Mouse (Mus musculus): ENCODE results near the gene Kifc5b. TPM values are rescaled to one million over a fixed set of nuclear protein-coding genes. Genes with fewer than 3 reads are reported as not detected.

Kifc5b gene
- polyA plus RNA-seq, 1 experiment = 3.7 TPM

- WGBS = 89% methylated on average over 1 of the region's 1 CpGs
Observed at GRCm38 (mm10) chr17:26882706-26883105, 34.2 kb upstream of the Kifc5b start.

GRCm38 (mm10) chr17:26883585-26883984 is 33.3 kb upstream of the Kifc5b start:
- no peak overlapping the region for H3K27ac ChIP-seq (ENCODE audit: insufficient read depth, low read depth, low read length)
- H3K27me3 ChIP-seq (ENCODE audit: control insufficient read depth, insufficient read depth, low read length) = no peaks in the 10 kb centered on the region
- TF ChIP-seq POLR2A (IDR thresholded peaks at IDR 0.05; ENCODE audit: low read depth, low read length) = no peak
- TF ChIP-seq CTCF (IDR thresholded peaks at IDR 0.05; ENCODE audit: extremely low read depth, insufficient read length, insufficient replicate concordance, low read depth, low read length) = no peak
- H3K4me3 ChIP-seq (ENCODE audit: low read depth, low read length) = no peak overlapping the region
- H3K36me3 ChIP-seq (ENCODE audit: control insufficient read depth, insufficient read depth, low read length) = no peaks in the 10 kb centered on the region
- H3K4me1 ChIP-seq (ENCODE audit: control insufficient read depth, insufficient read depth, insufficient read length, low read length) = peaks cover 8% of the 10 kb centered on the region; the same call in 1 of the 2 replicates
- WGBS = 94% methylated on average over 6 of the region's 6 CpGs

More at GRCm38 (mm10) chr17:26882706-26883105, 34.2 kb upstream of the Kifc5b start:
- no peak for TF ChIP-seq CTCF (IDR thresholded peaks at IDR 0.05; ENCODE audit: extremely low read depth, insufficient read length, insufficient replicate concordance, low read depth, low read length)
- TF ChIP-seq POLR2A (IDR thresholded peaks at IDR 0.05; ENCODE audit: low read depth, low read length) = no peak
- Histone ChIP-seq H3K27me3 (ENCODE audit: control insufficient read depth, insufficient read depth, low read length) (no peaks in the 10 kb centered on the region), H3K4me1 (ENCODE audit: control insufficient read depth, insufficient read depth, insufficient read length, low read length) (peaks cover 8% of the 10 kb centered on the region; the same call in 1 of the 2 replicates), H3K4me3 (ENCODE audit: low read depth, low read length) (no peak overlapping the region), H3K27ac (ENCODE audit: insufficient read depth, low read depth, low read length) (no peak overlapping the region), H3K36me3 (ENCODE audit: control insufficient read depth, insufficient read depth, low read length) (no peaks in the 10 kb centered on the region)

GRCm38 (mm10) chr17:26884995-26885926 is 31.6 kb upstream of the Kifc5b start:
- H3K4me1 ChIP-seq (ENCODE audit: control insufficient read depth, insufficient read depth, insufficient read length, low read length) = peaks cover 8% of the 10 kb centered on the region; the same call in 1 of the 2 replicates
- peak overlapping the region; percentile 49 for H3K4me3 ChIP-seq (ENCODE audit: low read depth, low read length)
- H3K36me3 ChIP-seq (ENCODE audit: control insufficient read depth, insufficient read depth, low read length) = no peaks in the 10 kb centered on the region
- H3K27ac ChIP-seq (ENCODE audit: insufficient read depth, low read depth, low read length) = no peak overlapping the region
- WGBS = 3% methylated on average over 25 of the region's 25 CpGs
- TF ChIP-seq CTCF (IDR thresholded peaks at IDR 0.05; ENCODE audit: extremely low read depth, insufficient read length, insufficient replicate concordance, low read depth, low read length) (peak; percentile 47; the same call in 1 of the 2 replicates), POLR2A (IDR thresholded peaks at IDR 0.05; ENCODE audit: low read depth, low read length) (no peak; the same call in 1 of the 2 replicates)
- H3K27me3 ChIP-seq (ENCODE audit: control insufficient read depth, insufficient read depth, low read length) = no peaks in the 10 kb centered on the region

- Histone ChIP-seq H3K4me3 (ENCODE audit: low read depth, low read length) (peak overlapping the region; percentile 62), H3K36me3 (ENCODE audit: control insufficient read depth, insufficient read depth, low read length) (no peaks in the 10 kb centered on the region), H3K27me3 (ENCODE audit: control insufficient read depth, insufficient read depth, low read length) (no peaks in the 10 kb centered on the region), H3K27ac (ENCODE audit: insufficient read depth, low read depth, low read length) (no peak overlapping the region), H3K4me1 (ENCODE audit: control insufficient read depth, insufficient read depth, insufficient read length, low read length) (peaks cover 8% of the 10 kb centered on the region; the same call in 1 of the 2 replicates)
- TF ChIP-seq POLR2A (IDR thresholded peaks at IDR 0.05; ENCODE audit: low read depth, low read length) (no peak), CTCF (IDR thresholded peaks at IDR 0.05; ENCODE audit: extremely low read depth, insufficient read length, insufficient replicate concordance, low read depth, low read length) (peak; percentile 96)
- WGBS = 6% methylated on average over 30 of the region's 30 CpGs
Observed at GRCm38 (mm10) chr17:26886047-26886749, 30.7 kb upstream of the Kifc5b start.

GRCm38 (mm10) chr17:26887926-26888325 is 29.0 kb upstream of the Kifc5b start:
- TF ChIP-seq CTCF (IDR thresholded peaks at IDR 0.05; ENCODE audit: extremely low read depth, insufficient read length, insufficient replicate concordance, low read depth, low read length) = no peak
- no peak for TF ChIP-seq POLR2A (IDR thresholded peaks at IDR 0.05; ENCODE audit: low read depth, low read length)

GRCm38 (mm10) chr17:26892635-26893375 is 24.1 kb upstream of the Kifc5b start:
- H3K27ac ChIP-seq (ENCODE audit: insufficient read depth, low read depth, low read length) = no peak overlapping the region

More at GRCm38 (mm10) chr17:26887926-26888325, 29.0 kb upstream of the Kifc5b start:
- WGBS = 33% methylated on average over 3 of the region's 3 CpGs
- no peak overlapping the region for H3K4me3 ChIP-seq (ENCODE audit: low read depth, low read length)
- H3K27ac ChIP-seq (ENCODE audit: insufficient read depth, low read depth, low read length) = no peak overlapping the region
- H3K4me1 ChIP-seq (ENCODE audit: control insufficient read depth, insufficient read depth, insufficient read length, low read length) = peaks cover 12% of the 10 kb centered on the region
- no peaks in the 10 kb centered on the region for H3K36me3 ChIP-seq (ENCODE audit: control insufficient read depth, insufficient read depth, low read length)
- no peaks in the 10 kb centered on the region for H3K27me3 ChIP-seq (ENCODE audit: control insufficient read depth, insufficient read depth, low read length)

More at GRCm38 (mm10) chr17:26892635-26893375, 24.1 kb upstream of the Kifc5b start:
- no peaks in the 10 kb centered on the region for H3K36me3 ChIP-seq (ENCODE audit: control insufficient read depth, insufficient read depth, low read length)
- no peak overlapping the region for H3K4me3 ChIP-seq (ENCODE audit: low read depth, low read length)
- TF ChIP-seq POLR2A (IDR thresholded peaks at IDR 0.05; ENCODE audit: low read depth, low read length) (no peak), CTCF (IDR thresholded peaks at IDR 0.05; ENCODE audit: extremely low read depth, insufficient read length, insufficient replicate concordance, low read depth, low read length) (no peak)
- H3K27me3 ChIP-seq (ENCODE audit: control insufficient read depth, insufficient read depth, low read length) = no peaks in the 10 kb centered on the region
- peaks cover 4% of the 10 kb centered on the region for H3K4me1 ChIP-seq (ENCODE audit: control insufficient read depth, insufficient read depth, insufficient read length, low read length)
- WGBS = 28% methylated on average over 16 of the region's 16 CpGs

Measured in small intestine, adult 2 months (tissue).